ENCODE assay signal across 8 mouse cellular contexts in the genomic region with DNA sequence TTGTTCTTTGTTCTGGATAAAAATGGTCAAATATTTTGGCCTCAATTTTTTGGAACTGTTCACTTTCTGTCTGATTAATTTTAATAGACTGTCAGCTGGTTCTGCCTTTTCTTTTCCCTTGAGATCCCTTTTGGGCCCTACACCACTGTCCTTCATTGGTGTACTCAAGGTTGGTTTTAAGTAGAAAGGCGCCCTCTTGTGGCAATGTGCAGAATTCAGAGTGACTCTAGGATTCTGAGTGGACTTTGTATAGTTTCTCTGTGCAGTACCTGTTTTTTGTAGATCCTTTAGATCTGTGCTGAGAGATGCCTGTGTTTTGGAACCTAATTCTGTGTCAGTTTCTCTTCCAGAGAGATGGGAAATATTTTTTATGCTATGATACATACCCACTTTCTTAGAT. TPM values are rescaled to one million over a fixed set of nuclear protein-coding genes. Genes with fewer than 3 reads are reported as not detected.
DNase-seq lines count a peak whose midpoint lies in the region; ATAC-seq and TF ChIP-seq lines count a peak whose summit lies in the region.

No protein-coding gene starts in this region.

- H3K27ac ChIP-seq in ES-E14 (ENCODE audit: insufficient read depth, low read depth, low read length, poor library complexity, severe bottlenecking): no peak overlapping the region

- peak; percentile 22 for DNase-seq in heart, adult 8-10 months (ENCODE audit: low spot score)
- DNase-seq in heart, postnatal 25 days (ENCODE audit: low spot score): no peak
- DNase-seq in ES-E14 (ENCODE audit: low read depth, low spot score): peak; percentile 60
- peak; percentile 26 for DNase-seq in cerebellum, adult 9-10 months
- DNase-seq in heart, postnatal 10 days: peak; percentile 52 to 71
- peak; percentile 40 to 43 for DNase-seq in layer of hippocampus, postnatal 36 days
- peak; percentile 36 to 63 for DNase-seq in thymus, postnatal 10 days (ENCODE audit: low spot score in 2 of 2)

- intact Hi-C loops in heart, postnatal 25 days (cut with DNase I): loop anchor here (5.0 kb wide), 1 partner anchor 162 kb away; no protein-coding TSS in a partner anchor
- intact Hi-C loops in heart, postnatal 10 days (cut with DNase I): loop anchor here (2.0 kb wide), 1 partner anchor 162 kb away; no protein-coding TSS in a partner anchor

- no peak overlapping the region for H3K9ac ChIP-seq in ES-E14 (ENCODE audit: insufficient read depth, low read depth, low read length, poor library complexity, severe bottlenecking)

- ATAC-seq in neutrophil, adult 5-6 weeks (ENCODE audit: extremely low read depth, insufficient number of reproducible peaks, low FRiP score, poor library complexity, severe bottlenecking): peak; percentile 81

- H3K36me3 ChIP-seq in ES-E14 (ENCODE audit: control insufficient read depth, insufficient read depth, low read length, poor library complexity, severe bottlenecking): no peaks in the 10 kb centered on the region

- in situ Hi-C loops in ES-E14 (cut with MboI; ENCODE audit: low sequenced_read_pairs in 2 of 2, unreplicated experiment in 2 of 2): loop anchor here in 1 of 2 experiments (25.0 kb wide), 1 partner anchor 302 kb away; no protein-coding TSS in a partner anchor

- H3K4me1 ChIP-seq in ES-E14 (ENCODE audit: control insufficient read depth in 2 of 2, insufficient read depth in 2 of 2, low read length in 2 of 2, poor library complexity in 1 of 2): no peaks in the 10 kb centered on the region

- no peak overlapping the region for H3K4me3 ChIP-seq in ES-E14 (ENCODE audit: insufficient read depth in 1 of 2, low read depth in 1 of 2, low read length in 2 of 2, poor library complexity in 1 of 2, severe bottlenecking in 1 of 2)

- H3K9me3 ChIP-seq in ES-E14 (ENCODE audit: control insufficient read depth, insufficient read depth, low read depth, low read length): no peaks in the 10 kb centered on the region

TF ChIP-seq in ES-E14, 5 proteins besides CTCF, POLR2A, EP300 and RAD21:
- no peak for TF ChIP-seq HCFC1 (IDR thresholded peaks at IDR 0.05; ENCODE audit: borderline replicate concordance, insufficient read depth, low read length)
- no peak for TF ChIP-seq MAFK (IDR thresholded peaks at IDR 0.05; ENCODE audit: insufficient read depth, low read depth, low read length)
- TF ChIP-seq CHD2 (IDR thresholded peaks at IDR 0.05; ENCODE audit: low read depth, low read length): no peak
- peak; percentile 79; the same call in 1 of the 2 replicates for TF ChIP-seq ZC3H11A (IDR thresholded peaks at IDR 0.05; ENCODE audit: borderline replicate concordance, low read depth, low read length)
- TF ChIP-seq ZNF384 (IDR thresholded peaks at IDR 0.05; ENCODE audit: low read depth, low read length): no peak

RNA-seq across cellular contexts. Expression of a gene that starts 2.9 kb away (rescaled TPM):
- not detected for total RNA-seq in heart, adult 8-10 months (2022)
- not detected for total RNA-seq in heart, postnatal 25 days (2021)
- total RNA-seq in ES-E14 (2012; rRNA removed): 0.18 and 0.21 TPM in 2 replicates
- not detected for total RNA-seq in heart, postnatal 10 days (2021)
- not detected for total RNA-seq in layer of hippocampus, postnatal 36 days (2021)
- total RNA-seq in neutrophil, adult 5-6 weeks (2017): 0.81 and 0.86 TPM in 2 replicates

RNA-seq across cellular contexts. Expression of a gene that starts 37.6 kb away (rescaled TPM):
- total RNA-seq in heart, adult 8-10 months (2022): 10 to 100 TPM in 1 of 4 experiments, 1 to 10 TPM in 3; 6.2 to 10.1 (median 6.9) TPM
- 1 to 10 TPM; 5.3 to 8.0 TPM for total RNA-seq in heart, postnatal 25 days (2021)
- 19.4 and 34.2 TPM in 2 replicates for total RNA-seq in ES-E14 (2012; rRNA removed)
- 10 to 100 TPM; 10.1 to 12.7 TPM for total RNA-seq in heart, postnatal 10 days (2021)
- 10 to 100 TPM; 11.0 to 11.3 TPM for total RNA-seq in layer of hippocampus, postnatal 36 days (2021)
- 18.2 and 19.0 TPM in 2 replicates for total RNA-seq in neutrophil, adult 5-6 weeks (2017)

RNA-seq across cellular contexts. Expression of a gene that starts 44.8 kb away (rescaled TPM):
- not detected for total RNA-seq in heart, adult 8-10 months (2022)
- total RNA-seq in heart, postnatal 25 days (2021): not detected
- 0.45 and 0.48 TPM in 2 replicates for total RNA-seq in ES-E14 (2012; rRNA removed)
- total RNA-seq in heart, postnatal 10 days (2021): not detected
- total RNA-seq in layer of hippocampus, postnatal 36 days (2021): not detected
- 0.25 and 0.58 TPM in 2 replicates for total RNA-seq in neutrophil, adult 5-6 weeks (2017)

RNA-seq across cellular contexts. Expression of a gene that starts 54.0 kb away (rescaled TPM):
- total RNA-seq in heart, adult 8-10 months (2022): 10 to 100 TPM; 12.6 to 14.8 (median 13.9) TPM
- 10 to 100 TPM; 23.0 to 24.9 TPM for total RNA-seq in heart, postnatal 25 days (2021)
- total RNA-seq in ES-E14 (2012; rRNA removed): 28.4 and 35.4 TPM in 2 replicates
- total RNA-seq in heart, postnatal 10 days (2021): 10 to 100 TPM; 23.7 to 27.0 TPM
- 10 to 100 TPM; 10.1 to 10.8 TPM for total RNA-seq in layer of hippocampus, postnatal 36 days (2021)
- total RNA-seq in neutrophil, adult 5-6 weeks (2017): 1.2 and 2.3 TPM in 2 replicates

RNA-seq across cellular contexts. Expression of a gene that starts 54.1 kb away (rescaled TPM):
- total RNA-seq in heart, adult 8-10 months (2022): 10 to 100 TPM in 2 of 4 experiments, 1 to 10 TPM in 2; 8.3 to 12.4 (median 9.6) TPM
- total RNA-seq in heart, postnatal 25 days (2021): 10 to 100 TPM in 1 of 2 experiments, 1 to 10 TPM in 1; 10.0 to 11.3 TPM
- 10.6 and 10.9 TPM in 2 replicates for total RNA-seq in ES-E14 (2012; rRNA removed)
- 10 to 100 TPM in 1 of 2 experiments, 1 to 10 TPM in 1; 9.0 to 11.3 TPM for total RNA-seq in heart, postnatal 10 days (2021)
- 10 to 100 TPM; 34.9 to 39.8 TPM for total RNA-seq in layer of hippocampus, postnatal 36 days (2021)
- 1.6 and 2.1 TPM in 2 replicates for total RNA-seq in neutrophil, adult 5-6 weeks (2017)
